Mouse (Mus musculus): ENCODE data around the gene Bpifb1. TPM values are rescaled to one million over a fixed set of nuclear protein-coding genes. Genes with fewer than 3 reads are reported as not detected.
"Not testable (repeated sequence)": the region's sequence is repeated elsewhere in the genome, so short reads cannot be mapped to it uniquely, and the experiment has no call there.

Bpifb1 gene
- polyA plus RNA-seq, 1 experiment from 2014 or later = 1.0 TPM

DNA sequence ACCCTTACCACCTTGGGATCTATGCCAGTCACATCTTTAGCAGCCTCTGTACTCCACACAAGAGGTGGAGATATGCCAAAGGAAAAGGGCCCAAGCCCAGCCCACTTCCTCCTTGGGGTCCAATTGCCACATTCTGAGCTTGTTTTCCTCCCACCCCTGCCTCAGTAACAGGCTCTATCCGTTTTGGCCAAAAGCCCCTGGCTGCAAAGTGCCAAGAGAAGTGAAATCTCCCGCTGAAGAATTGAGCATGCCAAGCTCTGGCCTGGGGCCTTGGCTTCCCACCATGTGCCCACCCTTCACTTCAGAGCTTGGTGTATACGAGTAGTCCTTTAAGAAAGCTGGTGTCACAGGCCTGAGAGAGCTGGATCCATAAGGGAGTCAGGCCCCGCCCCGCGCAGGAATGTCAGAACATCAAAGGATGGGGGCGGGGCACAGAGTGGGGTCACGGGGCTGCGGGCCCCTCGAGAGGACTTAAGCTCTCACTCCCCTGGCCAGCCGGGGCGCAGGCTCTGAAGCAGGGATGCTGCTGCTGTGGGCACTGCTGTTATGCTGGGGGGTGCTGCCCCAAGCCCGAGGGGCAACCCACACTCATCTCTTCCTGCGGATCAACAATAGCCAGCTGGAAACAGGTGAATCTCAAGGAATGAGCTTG, 32.8 kb downstream of the Bpifb1 start, which contains the start of gene Bpifb5:
TSS of gene Bpifb5 (plus strand) at position 478 of the 652 bp plus-strand sequence.
- Histone ChIP-seq H3K4me3 (ENCODE audit: low read depth, low read length) (no peak within 1 kb of the TSS), H3K9ac (ENCODE audit: low read depth, low read length) (no peak within 1 kb of the TSS), H3K27ac (ENCODE audit: low read length) (peak within 1 kb of the TSS; percentile 46; the same call in 1 of the 2 replicates), H3K4me2 (ENCODE audit: low read length) (no peak within 1 kb of the TSS), H3K27me3 (ENCODE audit: control insufficient read depth, insufficient read depth, low read depth, low read length) (no peaks in the 10 kb centered on the region), H3K9me3 (replicated peaks; ENCODE audit: control insufficient read depth, low read length, poor library complexity, severe bottlenecking) (no peaks in the 10 kb centered on the region), H3K4me1 (ENCODE audit: control insufficient read depth, insufficient read depth, low read length) (peaks cover 10% of the 10 kb centered on the region), H3K36me3 (ENCODE audit: control insufficient read depth, insufficient read depth, low read length) (no peaks in the 10 kb centered on the region)
- 4% methylated on average over 14 of the region's 14 CpGs for WGBS
- peak; percentile 85 for ATAC-seq

DNA sequence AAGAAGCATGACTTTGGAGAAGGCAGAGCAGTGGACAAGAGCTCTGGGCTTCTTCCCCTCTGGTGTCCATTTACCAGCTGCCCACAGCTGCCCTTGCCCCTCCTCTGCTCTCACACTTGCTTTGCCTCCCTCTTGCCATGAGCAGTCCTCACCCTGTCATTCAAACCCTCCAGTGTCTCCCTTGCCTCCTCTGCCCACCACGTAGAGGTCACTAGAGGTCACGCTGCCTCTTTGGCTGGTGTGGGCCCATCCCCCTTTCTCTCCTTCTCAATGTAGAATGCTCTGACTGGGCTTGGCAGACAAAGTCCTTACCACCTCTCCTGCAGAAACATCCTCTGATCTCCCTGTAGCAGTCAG, 33.3 kb downstream of the Bpifb1 start:
- H3K4me1 ChIP-seq (ENCODE audit: control insufficient read depth, insufficient read depth, low read length) = peaks cover 10% of the 10 kb centered on the region
- peak; percentile 53; the same call in 1 of the 2 replicates for ATAC-seq
- WGBS = 10% methylated on average over 2 of the region's 2 CpGs
- H3K27ac ChIP-seq (ENCODE audit: low read length) = peak overlapping the region; percentile 46; the same call in 1 of the 2 replicates
- H3K4me3 ChIP-seq (ENCODE audit: low read depth, low read length) = no peak overlapping the region
- no peak overlapping the region for H3K9ac ChIP-seq (ENCODE audit: low read depth, low read length)
- no peaks in the 10 kb centered on the region for H3K9me3 ChIP-seq (replicated peaks; ENCODE audit: control insufficient read depth, low read length, poor library complexity, severe bottlenecking)
- H3K36me3 ChIP-seq (ENCODE audit: control insufficient read depth, insufficient read depth, low read length) = no peaks in the 10 kb centered on the region
- H3K4me2 ChIP-seq (ENCODE audit: low read length) = no peak overlapping the region
- no peaks in the 10 kb centered on the region for H3K27me3 ChIP-seq (ENCODE audit: control insufficient read depth, insufficient read depth, low read depth, low read length)

DNA sequence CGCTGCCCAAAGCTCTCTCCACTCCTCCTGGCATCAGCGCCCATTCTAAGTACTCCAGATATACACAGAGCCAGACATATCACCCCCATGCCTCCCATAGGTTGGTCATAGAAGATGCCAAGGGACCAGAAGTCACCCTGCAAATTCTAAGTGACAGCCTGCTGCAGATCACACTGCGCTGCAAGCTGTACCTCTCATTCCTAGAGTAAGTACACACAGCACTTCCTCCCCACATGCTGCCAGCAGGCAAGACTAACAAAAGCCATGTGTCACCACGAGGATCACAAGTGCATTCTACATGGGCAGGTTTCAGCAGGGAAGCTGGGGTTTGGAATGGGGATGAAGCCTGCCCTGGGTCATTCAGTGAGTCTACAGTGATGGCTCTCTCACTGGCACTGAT, 36.4 kb downstream of the Bpifb1 start:
- 69% methylated on average over 4 of the region's 4 CpGs for WGBS
- Histone ChIP-seq H3K4me3 (ENCODE audit: low read depth, low read length) (no peak overlapping the region), H3K4me2 (ENCODE audit: low read length) (no peak overlapping the region), H3K9me3 (replicated peaks; ENCODE audit: control insufficient read depth, low read length, poor library complexity, severe bottlenecking) (no peaks in the 10 kb centered on the region), H3K27me3 (ENCODE audit: control insufficient read depth, insufficient read depth, low read depth, low read length) (no peaks in the 10 kb centered on the region), H3K4me1 (ENCODE audit: control insufficient read depth, insufficient read depth, low read length) (peaks cover 10% of the 10 kb centered on the region), H3K36me3 (ENCODE audit: control insufficient read depth, insufficient read depth, low read length) (no peaks in the 10 kb centered on the region), H3K9ac (ENCODE audit: low read depth, low read length) (no peak overlapping the region), H3K27ac (ENCODE audit: low read length) (no peak overlapping the region)
- no peak for ATAC-seq

DNA sequence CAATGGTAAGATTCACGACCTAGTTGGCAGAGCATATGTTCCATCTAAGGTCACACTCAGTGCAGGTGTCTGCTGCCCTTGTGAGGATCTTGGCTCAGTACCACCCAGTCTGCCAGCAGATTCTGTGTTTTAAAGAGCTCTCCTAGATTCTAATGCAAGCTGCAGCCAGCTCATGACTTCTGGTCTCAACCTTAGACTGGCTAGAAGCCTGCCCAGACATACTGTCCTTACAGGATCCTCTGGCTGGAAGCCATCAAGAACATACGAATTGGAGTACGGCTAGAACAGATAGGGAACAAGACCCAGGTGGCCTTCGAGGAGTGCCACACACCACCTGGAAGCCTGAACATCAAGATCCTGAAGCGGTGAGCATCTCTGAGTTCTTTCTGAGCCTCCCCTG, 37.2 kb downstream of the Bpifb1 start:
- 92% methylated on average over 5 of the region's 5 CpGs for WGBS

DNA sequence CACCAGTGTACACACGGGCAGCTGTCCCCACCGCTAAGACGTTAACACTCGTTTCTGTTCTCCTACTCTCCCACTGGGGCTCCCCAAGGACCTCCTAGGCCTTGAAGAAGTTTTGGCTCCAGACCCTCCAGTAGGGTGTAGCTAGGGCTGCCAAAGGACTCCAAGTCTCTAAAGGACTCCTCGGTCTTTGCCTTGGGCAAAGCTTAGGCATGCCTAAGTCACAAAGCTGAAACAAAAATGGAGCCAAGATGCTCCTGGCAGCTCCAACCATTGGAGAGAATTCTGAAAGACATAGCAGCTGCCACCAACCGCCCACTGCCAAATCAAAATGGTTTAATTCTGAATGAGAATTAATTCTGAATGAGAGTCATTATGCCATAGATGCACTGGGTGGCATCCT, 42.8 kb downstream of the Bpifb1 start:
- Histone ChIP-seq H3K27ac (ENCODE audit: low read length) (no peak overlapping the region), H3K9ac (ENCODE audit: low read depth, low read length) (no peak overlapping the region), H3K4me3 (ENCODE audit: low read depth, low read length) (no peak overlapping the region), H3K36me3 (ENCODE audit: control insufficient read depth, insufficient read depth, low read length) (no peaks in the 10 kb centered on the region), H3K4me1 (ENCODE audit: control insufficient read depth, insufficient read depth, low read length) (no peaks in the 10 kb centered on the region), H3K4me2 (ENCODE audit: low read length) (no peak overlapping the region), H3K9me3 (replicated peaks; ENCODE audit: control insufficient read depth, low read length, poor library complexity, severe bottlenecking) (no peaks in the 10 kb centered on the region), H3K27me3 (ENCODE audit: control insufficient read depth, insufficient read depth, low read depth, low read length) (no peaks in the 10 kb centered on the region)
- WGBS = 89% methylated on average over 6 of the region's 6 CpGs
- no peak for ATAC-seq

More for the DNA sequence above, 37.2 kb downstream of the Bpifb1 start:
- H3K36me3 ChIP-seq (ENCODE audit: control insufficient read depth, insufficient read depth, low read length) = no peaks in the 10 kb centered on the region
- no peak overlapping the region for H3K4me2 ChIP-seq (ENCODE audit: low read length)
- H3K4me1 ChIP-seq (ENCODE audit: control insufficient read depth, insufficient read depth, low read length) = peaks cover 10% of the 10 kb centered on the region
- no peak overlapping the region for H3K27ac ChIP-seq (ENCODE audit: low read length)
- no peak for ATAC-seq
- no peaks in the 10 kb centered on the region for H3K27me3 ChIP-seq (ENCODE audit: control insufficient read depth, insufficient read depth, low read depth, low read length)
- no peak overlapping the region for H3K4me3 ChIP-seq (ENCODE audit: low read depth, low read length)
- H3K9ac ChIP-seq (ENCODE audit: low read depth, low read length) = no peak overlapping the region
- H3K9me3 ChIP-seq (replicated peaks; ENCODE audit: control insufficient read depth, low read length, poor library complexity, severe bottlenecking) = no peaks in the 10 kb centered on the region

DNA sequence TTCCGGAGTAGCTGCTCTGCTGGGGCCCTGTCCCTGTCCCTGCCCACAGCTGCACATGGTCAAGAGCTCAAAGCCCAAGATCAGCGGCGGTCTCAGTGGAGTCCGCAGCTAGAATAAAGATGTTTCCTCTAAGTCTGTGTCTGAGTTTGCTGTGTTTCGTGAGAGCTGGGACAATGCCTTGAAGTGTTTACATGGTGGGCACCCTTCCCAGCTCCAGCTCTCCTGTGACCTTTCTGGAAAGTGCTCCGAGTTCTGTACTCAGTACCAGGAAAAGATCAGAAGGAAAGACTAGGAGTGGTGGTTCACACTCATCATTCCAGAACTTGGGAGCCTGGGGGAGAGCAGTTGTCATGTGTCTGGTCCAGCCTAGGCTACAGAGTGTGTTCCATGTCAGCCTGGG, 50.2 kb downstream of the Bpifb1 start:
- Histone ChIP-seq H3K4me2 (ENCODE audit: low read length) (no peak overlapping the region), H3K4me3 (ENCODE audit: low read depth, low read length) (no peak overlapping the region), H3K36me3 (ENCODE audit: control insufficient read depth, insufficient read depth, low read length) (no peaks in the 10 kb centered on the region), H3K9me3 (replicated peaks; ENCODE audit: control insufficient read depth, low read length, poor library complexity, severe bottlenecking) (no peaks in the 10 kb centered on the region), H3K9ac (ENCODE audit: low read depth, low read length) (no peak overlapping the region), H3K27ac (ENCODE audit: low read length) (no peak overlapping the region), H3K27me3 (ENCODE audit: control insufficient read depth, insufficient read depth, low read depth, low read length) (no peaks in the 10 kb centered on the region), H3K4me1 (ENCODE audit: control insufficient read depth, insufficient read depth, low read length) (no peaks in the 10 kb centered on the region)
- 87% methylated on average over 6 of the region's 6 CpGs for WGBS
- no peak for ATAC-seq

DNA sequence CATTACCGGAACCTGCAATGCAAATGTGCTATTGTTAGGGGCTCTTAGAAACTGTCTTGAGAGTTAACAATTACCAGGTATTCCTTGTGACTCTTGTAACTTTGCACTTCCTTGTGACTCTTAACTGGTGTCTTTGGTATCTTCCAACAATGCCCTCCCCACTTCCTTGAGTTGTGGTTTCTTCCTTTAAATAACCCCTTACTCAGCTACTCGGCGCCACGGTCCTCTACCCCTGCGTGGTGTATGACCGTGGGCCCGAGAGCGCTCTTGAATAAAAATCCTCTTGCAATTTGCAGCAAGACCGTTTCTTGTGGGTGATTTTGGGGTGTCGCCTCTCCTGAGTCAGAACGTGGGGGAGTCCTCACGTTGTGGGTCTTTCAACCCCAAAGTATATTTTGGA, 52.1 kb downstream of the Bpifb1 start:
- 95% methylated on average over 10 of the region's 12 CpGs for WGBS
- H3K9me3 ChIP-seq (replicated peaks; ENCODE audit: control insufficient read depth, low read length, poor library complexity, severe bottlenecking); H3K27ac ChIP-seq (ENCODE audit: low read length); H3K27me3 ChIP-seq (ENCODE audit: control insufficient read depth, insufficient read depth, low read depth, low read length); H3K4me3 ChIP-seq (ENCODE audit: low read depth, low read length); H3K4me1 ChIP-seq (ENCODE audit: control insufficient read depth, insufficient read depth, low read length); H3K9ac ChIP-seq (ENCODE audit: low read depth, low read length); ATAC-seq; H3K4me2 ChIP-seq (ENCODE audit: low read length); H3K36me3 ChIP-seq (ENCODE audit: control insufficient read depth, insufficient read depth, low read length): not testable (repeated sequence)

DNA sequence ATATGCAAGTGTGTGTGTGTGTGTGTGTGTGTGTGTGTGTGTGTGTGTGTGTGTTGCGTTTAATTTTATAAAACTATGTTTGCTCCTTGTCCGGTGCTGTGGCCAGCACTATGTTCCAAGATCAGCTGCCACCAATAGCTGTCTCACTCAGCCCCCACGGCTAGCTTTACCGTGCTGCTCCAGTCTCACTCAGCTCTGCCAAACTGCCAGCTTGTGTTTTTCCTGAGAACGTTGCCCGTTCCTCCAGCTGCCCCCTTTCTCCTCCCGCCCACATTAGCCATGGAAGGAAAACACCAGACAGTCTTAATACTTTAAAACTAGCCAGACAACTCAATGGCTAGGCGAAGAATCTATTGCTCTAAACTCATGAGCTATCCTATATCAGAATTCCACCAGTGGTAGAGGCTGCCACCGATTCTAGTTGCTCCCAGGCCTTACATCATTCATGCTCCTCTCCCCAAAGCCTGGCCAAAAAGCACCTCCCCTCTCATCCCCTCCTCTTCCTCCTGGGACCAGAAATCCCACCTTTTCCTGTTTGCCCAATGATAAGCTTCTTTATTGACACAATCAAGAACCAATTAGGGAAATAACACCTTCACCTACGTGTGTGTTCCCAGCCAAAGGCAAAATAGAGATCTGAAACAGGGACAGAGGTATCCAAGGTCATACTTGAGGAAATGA, 52.9 kb downstream of the Bpifb1 start:
- Histone ChIP-seq H3K4me2 (ENCODE audit: low read length) (no peak overlapping the region), H3K27me3 (ENCODE audit: control insufficient read depth, insufficient read depth, low read depth, low read length) (no peaks in the 10 kb centered on the region), H3K27ac (ENCODE audit: low read length) (no peak overlapping the region), H3K4me3 (ENCODE audit: low read depth, low read length) (no peak overlapping the region), H3K9me3 (replicated peaks; ENCODE audit: control insufficient read depth, low read length, poor library complexity, severe bottlenecking) (no peaks in the 10 kb centered on the region), H3K36me3 (ENCODE audit: control insufficient read depth, insufficient read depth, low read length) (no peaks in the 10 kb centered on the region), H3K9ac (ENCODE audit: low read depth, low read length) (no peak overlapping the region), H3K4me1 (ENCODE audit: control insufficient read depth, insufficient read depth, low read length) (no peaks in the 10 kb centered on the region)
- no peak for ATAC-seq
- WGBS = 89% methylated on average over 10 of the region's 10 CpGs

DNA sequence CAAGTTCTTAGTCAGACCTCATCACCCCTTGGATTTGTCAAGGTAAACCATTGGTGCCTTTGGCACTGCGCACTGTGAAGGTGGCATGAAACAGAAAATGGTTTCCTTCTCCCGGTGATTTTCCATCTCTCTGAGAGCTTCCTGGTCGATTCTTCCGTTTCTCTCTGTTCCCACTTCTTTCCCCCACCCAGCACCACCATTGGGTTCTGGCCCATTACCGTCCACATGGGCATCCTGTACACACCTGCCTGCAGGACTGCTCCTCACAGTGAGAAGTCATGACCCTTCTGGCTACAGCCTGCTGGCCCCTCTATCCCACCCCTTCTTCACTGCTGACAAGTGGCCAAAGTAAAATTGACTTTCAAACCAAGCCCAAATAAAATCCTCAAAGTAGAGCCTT, 54.7 kb downstream of the Bpifb1 start:
- Histone ChIP-seq H3K27ac (ENCODE audit: low read length) (no peak overlapping the region), H3K27me3 (ENCODE audit: control insufficient read depth, insufficient read depth, low read depth, low read length) (no peaks in the 10 kb centered on the region), H3K36me3 (ENCODE audit: control insufficient read depth, insufficient read depth, low read length) (no peaks in the 10 kb centered on the region), H3K9ac (ENCODE audit: low read depth, low read length) (no peak overlapping the region), H3K4me3 (ENCODE audit: low read depth, low read length) (no peak overlapping the region), H3K4me1 (ENCODE audit: control insufficient read depth, insufficient read depth, low read length) (no peaks in the 10 kb centered on the region), H3K4me2 (ENCODE audit: low read length) (no peak overlapping the region), H3K9me3 (replicated peaks; ENCODE audit: control insufficient read depth, low read length, poor library complexity, severe bottlenecking) (no peaks in the 10 kb centered on the region)
- WGBS = 96% methylated on average over 5 of the region's 5 CpGs
- ATAC-seq = no peak

Measured in midbrain, embryonic 16.5 days (tissue).